Mouse (Mus musculus) small intestine, adult 2 months (tissue): ENCODE data around the gene Gpr161.

ENCODE experiments used
- CTCF ChIP-seq: fragments of 200-500 bp; IDR thresholded peaks from 2 replicates; pipeline ENCODE4 v1.5.1; 2012; ENCODE audit warnings: low read depth, mild to moderate bottlenecking, control low read depth, inconsistent platforms, low read length, moderate library complexity, mixed read lengths; ENCODE audit not compliant: insufficient replicate concordance, insufficient read length; ENCODE audit errors: extremely low read depth
- POLR2A ChIP-seq: fragments of 200-500 bp; IDR thresholded peaks from 2 replicates; pipeline ENCODE4 v1.6.1; 2012; ENCODE audit warnings: low read depth, mild to moderate bottlenecking, control low read depth, inconsistent platforms, low read length, moderate library complexity

- no peak for TF ChIP-seq POLR2A
- no peak for TF ChIP-seq CTCF
Measured at GRCm38 (mm10) chr1:165304341-165304740, 8.8 kb downstream of the Gpr161 start.
